Mouse (Mus musculus) CH12.LX (cell line): ENCODE results near the gene Eaf1. TPM values are rescaled to one million over a fixed set of nuclear protein-coding genes. Genes with fewer than 3 reads are reported as not detected.

Source experiments
- DNase-seq: peaks from one replicate; pipeline ENCODE4 v3.0.0-alpha.2; 2013; ENCODE audit errors: extremely low read depth
- H3K27ac ChIP-seq: 2 replicates; pipeline ENCODE4 v1.5.1; 2012; ENCODE audit warnings: low read depth, mild to moderate bottlenecking, control low read depth, moderate library complexity; ENCODE audit not compliant: insufficient read depth
- H3K27me3 ChIP-seq: replicated peaks from 2 replicates; pipeline ENCODE3; 2012; ENCODE audit warnings: inconsistent platforms
- H3K36me3 ChIP-seq, 2 experiments: replicated peaks in 1 of 2; 2 replicates each; pipeline versions ENCODE3 to v1.6.1; 2012; ENCODE audit warnings: inconsistent platforms in 1 of 2, low read length in 1 of 2, mild to moderate bottlenecking in 1 of 2, mixed read lengths in 1 of 2, moderate library complexity in 1 of 2; ENCODE audit not compliant: control insufficient read depth in 1 of 2, insufficient read depth in 1 of 2
- H3K4me1 ChIP-seq, 2 experiments: 2 replicates each; pipeline ENCODE4 v1.6.1; 2012; ENCODE audit warnings: inconsistent platforms in 1 of 2, moderate library complexity in 1 of 2; ENCODE audit not compliant: insufficient read depth in 2 of 2, control insufficient read depth in 1 of 2
- H3K4me2 ChIP-seq: 2 replicates; pipeline ENCODE4 v1.6.1; 2012; ENCODE audit warnings: low read depth, mild to moderate bottlenecking, control low read depth; ENCODE audit not compliant: poor library complexity, insufficient read depth, severe bottlenecking
- H3K4me3 ChIP-seq, 3 experiments: fragments of 150-350 bp in 1 of 3; sonication (generic) in 1 of 3; replicated peaks in 1 of 3; 2 replicates each; pipeline versions ENCODE3 to v1.5.1; 2011 to 2012; ENCODE audit warnings: low read depth in 2 of 3, low read length in 2 of 3, mild to moderate bottlenecking in 2 of 3, moderate library complexity in 2 of 3, control low read depth in 1 of 3, improper control_type of control experiment in 1 of 3, inconsistent platforms in 1 of 3, mixed read lengths in 1 of 3; ENCODE audit not compliant: poor library complexity in 1 of 3
- H3K79me2 ChIP-seq: replicated peaks from 2 replicates; pipeline ENCODE4 v1.6.1; 2012; ENCODE audit warnings: mild to moderate bottlenecking, moderate library complexity; ENCODE audit not compliant: control insufficient read depth, poor library complexity, insufficient read depth, severe bottlenecking; ENCODE audit errors: extremely low read depth
- H3K9ac ChIP-seq: 2 replicates; pipeline ENCODE4 v1.6.1; 2012; ENCODE audit warnings: low read depth, mild to moderate bottlenecking, control low read depth, moderate library complexity; ENCODE audit not compliant: insufficient read depth
- H3K9me3 ChIP-seq: replicated peaks from 2 replicates; pipeline ENCODE3; 2012; ENCODE audit warnings: low read length, inconsistent platforms, mixed read lengths
- BHLHE40 ChIP-seq: IDR thresholded peaks from 2 replicates; pipeline ENCODE4 v1.6.1; 2011; ENCODE audit warnings: mild to moderate bottlenecking, low read depth, low read length, improper control_type of control experiment
- CHD1 ChIP-seq: IDR thresholded peaks from 2 replicates; pipeline ENCODE4 v1.6.1; 2012; ENCODE audit warnings: low read depth, low read length, improper control_type of control experiment, inconsistent platforms
- E2F4 ChIP-seq: IDR thresholded peaks from 2 replicates; pipeline ENCODE4 v1.6.1; 2011; ENCODE audit warnings: low read depth, low read length, improper control_type of control experiment; ENCODE audit not compliant: insufficient replicate concordance
- EP300 ChIP-seq: IDR thresholded peaks from 2 replicates; pipeline ENCODE4 v1.6.1; 2011; ENCODE audit warnings: low read length, improper control_type of control experiment
- HCFC1 ChIP-seq: IDR thresholded peaks from 2 replicates; pipeline ENCODE4 v1.6.1; 2012; ENCODE audit warnings: low read depth, mild to moderate bottlenecking, inconsistent platforms, low read length, improper control_type of control experiment
- IRF4 ChIP-seq: IDR thresholded peaks from 2 replicates; pipeline ENCODE4 v1.6.1; 2014; ENCODE audit warnings: low read depth, mild to moderate bottlenecking, inconsistent platforms, low read length, improper control_type of control experiment
- KAT2A ChIP-seq: IDR thresholded peaks from 2 replicates; pipeline ENCODE4 v1.6.1; 2012; ENCODE audit warnings: low read length, improper control_type of control experiment, inconsistent platforms; ENCODE audit not compliant: insufficient replicate concordance
- MAFK ChIP-seq: IDR thresholded peaks from 2 replicates; pipeline ENCODE4 v1.6.1; 2011; ENCODE audit warnings: low read length, improper control_type of control experiment; ENCODE audit not compliant: insufficient replicate concordance
- MAX ChIP-seq: IDR thresholded peaks from 2 replicates; pipeline ENCODE4 v1.6.1; 2011; ENCODE audit warnings: low read length, improper control_type of control experiment
- MXI1 ChIP-seq: IDR thresholded peaks from 2 replicates; pipeline ENCODE4 v1.6.1; 2011; ENCODE audit warnings: mild to moderate bottlenecking, low read depth, low read length, improper control_type of control experiment
- POLR2AphosphoS2 ChIP-seq: IDR thresholded peaks from 2 replicates; pipeline ENCODE4 v1.6.1; 2011; ENCODE audit warnings: low read depth, low read length, improper control_type of control experiment
- RCOR1 ChIP-seq: conservative IDR thresholded peaks from 2 replicates; pipeline ENCODE4 v1.6.1; 2012; ENCODE audit warnings: low read depth, mild to moderate bottlenecking, inconsistent platforms, low read length, improper control_type of control experiment
- SIN3A ChIP-seq: IDR thresholded peaks from 2 replicates; pipeline ENCODE4 v1.6.1; 2012; ENCODE audit warnings: low read length, improper control_type of control experiment, inconsistent platforms
- UBTF ChIP-seq: IDR thresholded peaks from 2 replicates; pipeline ENCODE4 v1.6.1; 2012; ENCODE audit warnings: low read depth, mild to moderate bottlenecking, inconsistent platforms, low read length, improper control_type of control experiment, moderate library complexity
- USF1 ChIP-seq: IDR thresholded peaks from 2 replicates; pipeline ENCODE4 v1.6.1; 2014; ENCODE audit warnings: low read depth, mild to moderate bottlenecking, inconsistent platforms, low read length, improper control_type of control experiment
- USF2 ChIP-seq: conservative IDR thresholded peaks from 2 replicates; pipeline ENCODE4 v1.6.1; 2011; ENCODE audit warnings: low read depth, low read length, improper control_type of control experiment
- ZMIZ1 ChIP-seq: IDR thresholded peaks from 2 replicates; pipeline ENCODE4 v1.6.1; 2012; ENCODE audit warnings: low read depth, mild to moderate bottlenecking, inconsistent platforms, low read length, improper control_type of control experiment
- ZNF384 ChIP-seq: IDR thresholded peaks from 2 replicates; pipeline ENCODE4 v1.6.1; 2012; ENCODE audit warnings: low read depth, low read length, improper control_type of control experiment, inconsistent platforms
- dilution Hi-C: fragments of 300-500 bp; cut with MboI; formaldehyde crosslinking; loops from 2 replicates; pipeline ENCODE4 v1.14.3; 2020; ENCODE audit warnings: low sequenced_read_pairs; ENCODE audit not compliant: extremely low pct_unique_long_range_greater_than_20kb, extremely low pct_ligation_motif_present
- in situ Hi-C: fragments of 300-500 bp; cut with MboI; formaldehyde crosslinking; loops from 3 replicates; pipeline ENCODE4 v1.14.3; 2019; ENCODE audit warnings: low sequenced_read_pairs, low pct_ligation_motif_present, low pct_unique_long_range_greater_than_20kb, mixed read lengths
- polyA plus RNA-seq: library from polyadenylated mRNA; unstranded; fragments of >175 nt; gene quantifications from 2 replicates; pipeline ENCODE4 v1.2.1, GENCODE M21; 2012; ENCODE audit warnings: low read depth; ENCODE audit not compliant: insufficient read length
- total RNA-seq, 2 experiments: library from RNA; depleted of rRNA; stranded (reverse); fragments of 300-350 nt in 1 of 2; fragments of >200 nt in 1 of 2; gene quantifications; 2 replicates each; pipeline ENCODE4 v1.2.3; 2012 to 2014

The Eaf1 gene
- total and polyA plus RNA-seq, 3 experiments = 25.2 to 39.9 (median 29.4) TPM

DNA sequence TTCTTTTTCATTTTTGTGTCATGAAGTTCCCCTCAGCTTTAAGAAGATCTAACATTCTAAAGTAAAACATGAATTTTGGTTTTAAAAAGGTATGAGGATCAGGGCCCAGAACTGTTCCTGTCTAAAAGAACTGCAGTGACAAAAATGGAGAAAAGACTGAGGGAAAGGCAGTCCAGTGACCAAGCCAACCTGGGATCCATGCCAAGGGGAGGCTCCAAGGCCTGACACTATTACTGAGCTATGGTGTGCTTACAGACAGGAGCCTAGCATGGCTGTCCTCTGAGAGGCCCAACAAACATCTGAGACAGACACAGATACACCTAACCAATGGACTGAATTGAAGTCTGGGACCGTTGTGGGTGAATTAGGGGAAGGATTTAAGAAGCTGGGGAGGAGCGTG lies 15.7 kb downstream of the Eaf1 start:
- Histone ChIP-seq H3K27me3 (no peaks in the 10 kb centered on the region), H3K9me3 (no peaks in the 10 kb centered on the region), H3K9ac (no peak overlapping the region), H3K27ac (no peak overlapping the region), H3K36me3 (peaks cover 41 to 59% of the 10 kb centered on the region in 2 experiments), H3K4me3 (no peak overlapping the region), H3K4me1 (no peaks in the 10 kb centered on the region), H3K4me2 (no peak overlapping the region), H3K79me2 (no peaks in the 10 kb centered on the region)
- TF ChIP-seq ZMIZ1 = no peak
- TF ChIP-seq MXI1 = no peak
- TF ChIP-seq ZNF384 = no peak
- TF ChIP-seq UBTF = no peak
- TF ChIP-seq POLR2AphosphoS2 = no peak
- no peak for TF ChIP-seq RCOR1
- no peak for TF ChIP-seq IRF4
- no peak for TF ChIP-seq HCFC1
- no peak for TF ChIP-seq E2F4
- TF ChIP-seq USF1 = no peak
- TF ChIP-seq EP300 = no peak
- TF ChIP-seq BHLHE40 = no peak
- in situ Hi-C loops = loop anchor here (10.0 kb wide), 1 partner anchor 275 kb away; no protein-coding TSS in a partner anchor
- dilution Hi-C loops = no loop called here
- DNase-seq = no peak

DNA sequence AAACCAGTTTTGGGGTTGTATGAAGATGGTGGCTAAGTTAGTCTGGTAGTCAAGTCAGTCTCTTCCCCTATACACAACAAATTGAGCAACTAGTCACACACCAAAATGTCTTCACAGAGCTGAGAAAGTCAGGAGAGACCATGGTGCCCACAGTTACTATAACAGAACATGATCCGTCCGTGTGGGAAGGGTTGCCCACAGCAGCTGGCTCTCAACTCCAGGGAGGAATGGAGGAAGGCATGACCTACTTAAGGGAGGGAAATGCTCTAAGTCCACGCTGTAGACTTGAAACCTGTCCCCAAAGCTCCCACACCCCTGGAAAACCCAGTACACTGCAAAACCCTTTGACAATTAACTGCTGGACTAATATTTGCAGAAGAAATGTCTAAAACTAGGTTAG lies 16.1 kb downstream of the Eaf1 start:
- in situ Hi-C loops = loop anchor here (10.0 kb wide), 1 partner anchor 274 kb away; no protein-coding TSS in a partner anchor
- H3K9ac ChIP-seq = no peak overlapping the region
- no peak overlapping the region for H3K4me2 ChIP-seq
- H3K4me1 ChIP-seq = no peaks in the 10 kb centered on the region
- H3K27me3 ChIP-seq = no peaks in the 10 kb centered on the region
- TF ChIP-seq MAFK = no peak
- TF ChIP-seq, all 38 proteins: peak for 0
- H3K4me3 ChIP-seq = no peak overlapping the region
- no peak for DNase-seq
- no peaks in the 10 kb centered on the region for H3K79me2 ChIP-seq
- H3K36me3 ChIP-seq = peaks cover 39 to 55% of the 10 kb centered on the region in 2 experiments
- H3K9me3 ChIP-seq = no peaks in the 10 kb centered on the region
- dilution Hi-C loops = no loop called here
- H3K27ac ChIP-seq = no peak overlapping the region

DNA sequence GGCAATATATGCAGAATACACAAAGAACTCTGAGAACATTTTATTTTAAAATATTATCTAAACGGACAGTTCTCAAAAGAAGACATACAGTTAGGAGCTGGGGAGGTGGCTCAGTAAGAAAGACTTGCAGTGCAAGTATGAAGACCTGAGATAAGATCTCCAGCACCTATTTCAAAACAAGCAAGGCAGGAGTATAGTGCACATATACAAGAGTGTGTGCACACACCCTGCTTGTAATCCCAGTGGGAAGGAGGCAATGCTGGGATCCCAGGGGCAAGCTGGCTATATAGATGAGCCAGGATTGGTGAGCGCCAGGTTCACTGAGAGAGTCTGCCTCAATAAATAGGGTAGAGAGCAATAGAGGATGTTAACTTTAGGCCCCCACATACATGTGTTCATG lies 21.7 kb downstream of the Eaf1 start:
- Histone ChIP-seq H3K9me3 (no peaks in the 10 kb centered on the region), H3K36me3 (peaks cover 0 to 4% of the 10 kb centered on the region in 2 experiments), H3K9ac (no peak overlapping the region), H3K4me2 (no peak overlapping the region), H3K27me3 (no peaks in the 10 kb centered on the region), H3K79me2 (no peaks in the 10 kb centered on the region), H3K27ac (no peak overlapping the region), H3K4me1 (peaks cover 0 to 9% of the 10 kb centered on the region in 2 experiments; a peak in 1 of 4 replicates), H3K4me3 (no peak overlapping the region)
- TF ChIP-seq MAX = no peak
- no peak for TF ChIP-seq EP300
- no peak for TF ChIP-seq POLR2AphosphoS2
- TF ChIP-seq ZNF384 = no peak
- TF ChIP-seq USF2 = no peak
- no peak for TF ChIP-seq SIN3A
- no peak for TF ChIP-seq KAT2A
- TF ChIP-seq BHLHE40 = no peak
- TF ChIP-seq CHD1 = no peak
- dilution Hi-C loops = no loop called here
- DNase-seq = no peak
- in situ Hi-C loops = loop anchor here (10.0 kb wide), 1 partner anchor 269 kb away; no protein-coding TSS in a partner anchor
